Mouse (Mus musculus) stomach, postnatal 0 days (tissue): ENCODE results near the gene Fth1.

Experiments used
- CTCF ChIP-seq: IDR thresholded peaks from 2 replicates; pipeline ENCODE4 v1.5.1; 2016; ENCODE audit warnings: antibody characterized with exemption, low read depth, mild to moderate bottlenecking, moderate library complexity
- EP300 ChIP-seq: optimal IDR thresholded peaks from 2 replicates; pipeline ENCODE3; 2016; ENCODE audit warnings: antibody characterized with exemption

DNA sequence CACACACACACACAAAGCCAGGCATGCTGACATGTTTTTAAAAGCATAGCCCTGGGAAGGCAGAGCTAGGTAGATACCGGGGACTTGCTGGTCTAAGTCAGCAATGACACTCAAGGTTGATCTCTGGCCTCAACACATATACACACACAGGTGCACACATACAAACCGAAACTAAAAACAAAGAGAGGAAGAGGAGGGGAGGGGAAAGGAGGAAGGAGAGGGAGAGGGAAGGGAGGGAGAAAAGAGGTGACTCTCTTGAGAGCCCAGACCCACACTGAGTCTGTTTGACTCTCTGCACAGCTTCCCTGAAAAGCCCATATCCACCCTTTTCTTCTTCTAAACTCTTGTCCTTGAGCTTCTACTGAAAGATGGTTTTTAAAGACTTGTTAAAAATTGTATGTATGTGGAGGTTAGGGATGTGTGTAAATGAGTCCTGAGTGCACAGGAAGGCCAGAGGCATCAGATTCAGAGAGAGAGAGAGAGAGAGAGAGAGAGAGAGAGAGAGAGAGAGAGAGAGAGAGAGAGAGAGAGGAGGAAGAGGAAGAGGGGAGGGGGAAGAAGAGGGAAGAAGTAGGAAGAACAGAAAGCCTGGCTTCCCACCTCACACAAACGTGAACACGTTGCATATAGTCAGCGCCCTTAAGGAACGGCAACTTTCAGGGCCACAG lies 42.1 kb upstream of the Fth1 start:
- no peak for TF ChIP-seq CTCF
- TF ChIP-seq EP300 = no peak
